In genomic region chr11:81966626-81967289, GRCm38 (mm10) we compare ENCODE assay signal across 9 mouse cellular contexts. TPM values are rescaled to one million over a fixed set of nuclear protein-coding genes. Genes with fewer than 3 reads are reported as not detected.
DNase-seq lines count a peak whose midpoint lies in the region; ATAC-seq lines count a peak whose summit lies in the region.
"Had no signal": no experiment of that assay in that cellular context is flagged by ENCODE, and none has a peak within 500 bp of the region (broad histone marks: within the 10 kb centered on the region; RNA-seq: fewer than 3 reads in every experiment).

No protein-coding gene starts in this region.

- DNase-seq in intestine, embryonic 14.5 days (ENCODE audit: low spot score) = peak; percentile 74
- DNase-seq in ZHBTc4 (ENCODE audit: low read depth, low spot score) = peak; percentile 71
- DNase-seq in forebrain, embryonic 14.5 days (ENCODE audit: low spot score) = peak; percentile 78
- peak; percentile 75 for DNase-seq in limb, embryonic 10.5 days (ENCODE audit: low spot score)
- DNase-seq in right cerebral cortex, adult 2 months (ENCODE audit: low spot score in 2 of 2) = peak; percentile 55 to 56
- DNase-seq in gastrocnemius, postnatal 25 days = no peak
- DNase-seq in spleen, adult 18-20 months = no peak

- no peaks in the 10 kb centered on the region for H3K36me3 ChIP-seq in intestine, embryonic 14.5 days (ENCODE audit: control insufficient read depth, insufficient read depth, low read length)
- no peaks in the 10 kb centered on the region for H3K36me3 ChIP-seq in intestine, embryonic 16.5 days (ENCODE audit: control insufficient read depth, insufficient read depth, low read length)
- H3K36me3 ChIP-seq in forebrain, embryonic 14.5 days (ENCODE audit: control insufficient read depth, insufficient read depth, low read length) = no peaks in the 10 kb centered on the region
- H3K36me3 ChIP-seq in limb, embryonic 10.5 days = no peaks in the 10 kb centered on the region
- H3K36me3 ChIP-seq: limb, embryonic 15.5 days had no signal

- no peak overlapping the region for H3K27ac ChIP-seq in intestine, embryonic 14.5 days (ENCODE audit: low read depth)
- no peak overlapping the region for H3K27ac ChIP-seq in intestine, embryonic 16.5 days (ENCODE audit: low read length)
- no peak overlapping the region; the same call in 1 of the 2 replicates for H3K27ac ChIP-seq in forebrain, embryonic 14.5 days (ENCODE audit: low read depth, low read length)
- no peak overlapping the region for H3K27ac ChIP-seq in limb, embryonic 10.5 days
- H3K27ac ChIP-seq: limb, embryonic 15.5 days had no signal

- no peak for ATAC-seq in intestine, embryonic 14.5 days (replicated peaks; ENCODE audit: low FRiP score, low TSS enrichment, low read depth)
- no peak for ATAC-seq in intestine, embryonic 16.5 days
- peak; percentile 58 for ATAC-seq in forebrain, embryonic 14.5 days

- H3K9me3 ChIP-seq in intestine, embryonic 14.5 days (ENCODE audit: control insufficient read depth, low read length) = no peaks in the 10 kb centered on the region
- no peaks in the 10 kb centered on the region for H3K9me3 ChIP-seq in intestine, embryonic 16.5 days (ENCODE audit: control insufficient read depth, low read length)
- no peaks in the 10 kb centered on the region for H3K9me3 ChIP-seq in forebrain, embryonic 14.5 days (replicated peaks; ENCODE audit: control insufficient read depth, low read length)
- H3K9me3 ChIP-seq in limb, embryonic 10.5 days (replicated peaks) = no peaks in the 10 kb centered on the region
- H3K9me3 ChIP-seq: limb, embryonic 15.5 days had no signal

- no peak overlapping the region for H3K4me3 ChIP-seq in intestine, embryonic 14.5 days (ENCODE audit: low read depth, low read length)
- no peak overlapping the region for H3K4me3 ChIP-seq in intestine, embryonic 16.5 days (ENCODE audit: low read length)
- H3K4me3 ChIP-seq in forebrain, embryonic 14.5 days (ENCODE audit: low read depth, low read length) = peak overlapping the region; percentile 11; the same call in 1 of the 2 replicates
- H3K4me3 ChIP-seq in limb, embryonic 10.5 days = no peak overlapping the region
- H3K4me3 ChIP-seq: limb, embryonic 15.5 days had no signal

- no peaks in the 10 kb centered on the region; the same call in 1 of the 2 replicates for H3K4me1 ChIP-seq in intestine, embryonic 14.5 days (replicated peaks; ENCODE audit: control insufficient read depth, insufficient read depth, low read length)
- no peaks in the 10 kb centered on the region for H3K4me1 ChIP-seq in intestine, embryonic 16.5 days (ENCODE audit: control insufficient read depth, insufficient read depth, low read length)
- peaks cover 31% of the 10 kb centered on the region for H3K4me1 ChIP-seq in forebrain, embryonic 14.5 days (ENCODE audit: control insufficient read depth, insufficient read depth, low read length)
- peaks cover 14% of the 10 kb centered on the region for H3K4me1 ChIP-seq in limb, embryonic 10.5 days

- H3K9ac ChIP-seq in intestine, embryonic 14.5 days (ENCODE audit: low read length) = no peak overlapping the region
- no peak overlapping the region for H3K9ac ChIP-seq in intestine, embryonic 16.5 days (ENCODE audit: low read depth, low read length)
- peak overlapping the region; percentile 40 for H3K9ac ChIP-seq in forebrain, embryonic 14.5 days (ENCODE audit: low read length)
- H3K9ac ChIP-seq: limb, embryonic 15.5 days had no signal

- WGBS in intestine, embryonic 14.5 days = 10% methylated on average over 15 of the region's 15 CpGs
- WGBS in intestine, embryonic 16.5 days = 12% methylated on average over 15 of the region's 15 CpGs
- WGBS in forebrain, embryonic 14.5 days = 10% methylated on average over 15 of the region's 15 CpGs
- 15% methylated on average over 15 of the region's 15 CpGs for WGBS in limb, embryonic 10.5 days

- no peak overlapping the region for H3K4me2 ChIP-seq in intestine, embryonic 14.5 days (ENCODE audit: low read length)
- H3K4me2 ChIP-seq in intestine, embryonic 16.5 days (ENCODE audit: low read depth, low read length) = no peak overlapping the region
- peak overlapping the region; percentile 42 for H3K4me2 ChIP-seq in forebrain, embryonic 14.5 days (ENCODE audit: low read length)
- H3K4me2 ChIP-seq: limb, embryonic 15.5 days had no signal

- H3K27me3 ChIP-seq in intestine, embryonic 14.5 days (replicated peaks; ENCODE audit: control insufficient read depth, insufficient read depth, low read length) = peaks cover 39% of the 10 kb centered on the region
- H3K27me3 ChIP-seq in intestine, embryonic 16.5 days (replicated peaks; ENCODE audit: control insufficient read depth, insufficient read depth, low read length) = peaks cover 16% of the 10 kb centered on the region
- peaks cover 11% of the 10 kb centered on the region; the same call in 1 of the 2 replicates for H3K27me3 ChIP-seq in forebrain, embryonic 14.5 days (replicated peaks; ENCODE audit: control insufficient read depth, insufficient read depth, low read length)
- peaks cover 56% of the 10 kb centered on the region for H3K27me3 ChIP-seq in limb, embryonic 10.5 days (ENCODE audit: low read depth, poor library complexity, severe bottlenecking)

RNA-seq across cellular contexts. Expression of gene Asic2, which starts 1.5 kb away (rescaled TPM):
- 0.16 and 0.22 TPM in 2 replicates for polyA plus RNA-seq in intestine, embryonic 14.5 days (2014; fragmentation: Nextera tagmentation; extraction: Ambion mirVana)
- polyA plus RNA-seq in intestine, embryonic 16.5 days (2015; fragmentation: Nextera tagmentation; extraction: Ambion mirVana) = 0.15 and 0.16 TPM in 2 replicates
- 3.8 and 5.0 TPM in 2 replicates for polyA plus RNA-seq in forebrain, embryonic 14.5 days (2014; fragmentation: Nextera tagmentation; extraction: Ambion mirVana)
- 1.1 and 2.3 TPM in 2 replicates for polyA plus RNA-seq in limb, embryonic 10.5 days (2016; fragmentation: Nextera tagmentation; extraction: Ambion mirVana)
- total RNA-seq in gastrocnemius, postnatal 25 days (2021) = not detected

Comparison
In these comparisons a context has a peak if more than half of its experiments do, and no peak if none do; other contexts are left out.
1. DNase-seq: peak in intestine, embryonic 14.5 days (single experiment), ZHBTc4 (single experiment), forebrain, embryonic 14.5 days (single experiment), limb, embryonic 10.5 days (single experiment) and right cerebral cortex, adult 2 months (2 of 2); none in gastrocnemius, postnatal 25 days (single experiment) and spleen, adult 18-20 months (0 of 2).